Mouse (Mus musculus): Measurements from ENCODE around the gene Gm11938.

- TF ChIP-seq CTCF (IDR thresholded peaks at IDR 0.05; ENCODE audit: borderline replicate concordance, extremely low read depth, insufficient read depth, insufficient read length) (no peak), POLR2A (IDR thresholded peaks at IDR 0.05; ENCODE audit: borderline replicate concordance, extremely low read depth, insufficient read depth, insufficient read length, poor library complexity, severe bottlenecking) (no peak)
Observed at GRCm38 (mm10) chr11:99637086-99637485, 34.0 kb upstream of the Gm11938 start.

All from brain, embryonic 14.5 days (tissue).